Mouse (Mus musculus) stomach, postnatal 0 days (tissue): Measurements from ENCODE around the gene Prok1.

Experiments
- CTCF ChIP-seq: IDR thresholded peaks from 2 replicates; pipeline ENCODE4 v1.5.1; 2016; ENCODE audit warnings: antibody characterized with exemption, low read depth, mild to moderate bottlenecking, moderate library complexity
- EP300 ChIP-seq: optimal IDR thresholded peaks from 2 replicates; pipeline ENCODE3; 2016; ENCODE audit warnings: antibody characterized with exemption

- no peak for TF ChIP-seq CTCF
- TF ChIP-seq EP300: no peak
These were observed 35.8 kb upstream of the Prok1 start for GRCm38 (mm10) chr3:107275351-107275750.
